Mouse (Mus musculus) cerebral cortex, adult 2 months (tissue): ENCODE data around the gene Spryd4.

Experiments used
- WGBS: fragments of 180-500 bp; shearing (Covaris S2); methylation state at CpG from one replicate; pipeline ENCODE4 v1.1.7; 2018; 5-methylcytosine and 5-hydroxymethylcytosine counted together

Spryd4 gene

GRCm38 (mm10) chr10:128211390-128212108 lies at the start of gene Spryd4:
TSS of gene Spryd4 (minus strand) at chr10:128211807.
- WGBS = under 1% methylated on average over 30 of the region's 30 CpGs

- WGBS = 94% methylated on average over 7 of the region's 7 CpGs
These were observed 48.8 kb upstream of the Spryd4 start for GRCm38 (mm10) chr10:128260376-128260775.

DNA sequence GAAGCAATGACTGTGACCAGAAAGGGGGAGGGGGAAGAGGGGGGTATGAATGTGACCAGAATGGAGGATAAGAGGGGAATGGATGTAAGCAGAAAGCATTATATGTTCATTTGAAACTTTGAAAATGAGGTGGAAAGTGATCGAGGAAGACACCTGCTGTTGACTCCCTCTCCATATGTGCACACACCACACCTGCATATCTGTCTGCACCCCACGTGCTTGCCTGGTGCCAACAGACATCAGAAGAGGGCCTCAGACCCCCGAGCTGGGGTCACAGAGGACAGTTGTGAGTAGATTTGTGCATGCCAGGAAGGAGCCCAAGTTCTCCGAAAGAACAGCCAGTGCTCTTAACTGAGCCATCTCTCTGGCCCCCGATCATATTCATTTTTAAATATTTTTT lies 48.3 kb upstream of the Spryd4 start:
- WGBS = 89% methylated on average over 5 of the region's 5 CpGs

DNA sequence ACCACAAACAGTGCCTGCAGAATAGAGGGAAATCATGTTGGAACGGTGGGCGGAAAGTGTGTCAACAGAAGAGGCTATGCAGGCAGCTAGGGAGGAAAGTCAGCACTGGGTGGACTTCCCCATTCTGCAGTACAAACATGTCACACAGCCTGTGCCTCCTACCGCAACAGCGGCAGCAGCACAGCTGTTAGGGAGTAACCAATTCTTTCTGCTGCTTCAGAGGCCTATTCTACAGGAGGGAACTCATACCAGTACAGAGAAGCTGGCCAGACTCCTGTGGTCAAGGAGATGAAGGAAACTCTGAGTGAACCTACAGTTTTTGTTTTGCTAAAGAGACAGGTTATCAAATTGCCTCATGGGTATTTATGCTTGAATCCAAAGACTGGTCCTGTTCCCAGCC lies 47.3 kb upstream of the Spryd4 start:
- 62% methylated on average over 4 of the region's 4 CpGs for WGBS

- 83% methylated on average over 8 of the region's 8 CpGs for WGBS
These were observed 44.7 kb upstream of the Spryd4 start for GRCm38 (mm10) chr10:128256328-128256727.

- 91% methylated on average over 8 of the region's 8 CpGs for WGBS
These were observed 44.3 kb upstream of the Spryd4 start for GRCm38 (mm10) chr10:128255925-128256324.

GRCm38 (mm10) chr10:128253677-128254255 lies 42.2 kb upstream of the Spryd4 start, which contains the start of gene Apon:
TSS of gene Apon (plus strand) at chr10:128254096.
- 87% methylated on average over 4 of the region's 4 CpGs for WGBS

DNA sequence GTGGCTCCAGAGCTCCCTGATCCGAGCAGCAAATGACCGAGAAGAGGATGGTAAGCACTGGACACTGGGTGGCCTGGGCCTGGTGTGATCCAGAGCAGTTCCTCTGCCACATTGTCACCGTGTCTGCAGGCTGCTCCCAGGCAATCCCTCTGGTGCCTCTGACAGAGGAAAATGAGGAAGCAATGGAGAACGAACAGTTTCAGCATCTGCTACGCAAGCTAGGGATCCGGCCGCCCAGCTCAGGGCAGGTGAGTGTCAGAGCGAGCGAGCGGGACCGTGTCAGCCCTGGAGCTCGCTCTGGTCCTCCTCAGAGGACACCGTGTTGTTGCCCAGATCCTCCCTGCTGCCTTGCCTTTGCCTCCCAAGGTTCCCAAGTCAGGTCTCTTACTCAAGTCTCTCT lies 39.0 kb upstream of the Spryd4 start:
- 94% methylated on average over 13 of the region's 13 CpGs for WGBS

DNA sequence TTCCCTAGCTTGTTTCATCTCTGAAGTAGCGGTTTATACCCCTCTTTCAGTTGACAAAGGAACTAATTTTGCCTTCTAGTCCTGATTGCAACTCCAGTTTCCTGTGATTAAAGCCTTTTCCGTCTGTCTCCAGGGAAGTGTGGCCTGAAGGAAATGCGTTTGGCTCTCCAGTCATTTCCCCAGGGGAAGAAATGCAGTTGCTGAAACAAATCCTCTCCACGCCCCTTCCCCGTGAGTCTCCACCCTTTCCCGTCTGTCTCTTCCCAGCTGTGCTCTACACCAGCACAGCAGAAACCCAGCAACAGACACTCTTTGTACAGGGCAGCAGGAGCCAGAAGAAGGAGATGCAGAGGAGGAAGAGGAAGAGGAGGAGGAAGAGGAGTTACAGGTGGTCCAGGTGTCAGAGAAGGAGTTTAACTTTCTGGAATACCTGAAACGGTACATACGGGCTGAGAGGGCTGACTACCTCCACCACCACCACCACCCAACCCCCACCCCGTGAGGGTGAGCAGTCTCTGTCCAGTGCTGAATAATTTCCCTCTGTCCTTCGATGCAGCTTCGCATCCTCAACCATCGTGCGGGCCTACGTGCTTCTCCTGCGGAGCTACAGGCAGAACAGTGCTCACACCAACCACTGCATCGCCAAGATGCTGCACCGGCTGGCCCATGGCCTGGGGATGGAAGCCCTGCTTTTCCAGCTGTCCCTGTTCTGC lies 35.6 kb upstream of the Spryd4 start:
- WGBS = 72% methylated on average over 17 of the region's 17 CpGs

- whole genome bisulfite sequencing = 96% methylated on average over 15 of the region's 15 CpGs
These were observed 32.5 kb upstream of the Spryd4 start for GRCm38 (mm10) chr10:128244121-128244520.

DNA sequence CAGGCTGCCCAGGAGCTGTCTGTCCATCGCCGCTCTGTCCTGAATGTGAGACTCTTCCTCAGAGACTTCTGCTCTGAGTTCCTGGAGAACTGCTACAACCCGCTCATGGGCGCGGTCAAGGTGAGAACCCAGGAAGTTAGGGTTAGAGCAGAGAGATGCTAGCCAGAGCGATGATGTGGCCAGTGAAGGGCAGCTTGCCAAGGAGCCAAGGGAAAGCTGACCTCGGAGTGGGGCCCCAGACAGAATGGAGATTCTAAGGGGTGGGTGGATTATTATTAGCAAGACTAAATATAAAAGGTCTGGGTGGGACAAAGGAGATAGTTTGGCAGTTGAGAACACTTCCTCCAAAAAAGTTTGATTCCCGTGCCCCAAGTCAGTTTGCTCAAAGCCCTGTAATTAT lies 31.6 kb upstream of the Spryd4 start:
- WGBS = 91% methylated on average over 8 of the region's 8 CpGs

DNA sequence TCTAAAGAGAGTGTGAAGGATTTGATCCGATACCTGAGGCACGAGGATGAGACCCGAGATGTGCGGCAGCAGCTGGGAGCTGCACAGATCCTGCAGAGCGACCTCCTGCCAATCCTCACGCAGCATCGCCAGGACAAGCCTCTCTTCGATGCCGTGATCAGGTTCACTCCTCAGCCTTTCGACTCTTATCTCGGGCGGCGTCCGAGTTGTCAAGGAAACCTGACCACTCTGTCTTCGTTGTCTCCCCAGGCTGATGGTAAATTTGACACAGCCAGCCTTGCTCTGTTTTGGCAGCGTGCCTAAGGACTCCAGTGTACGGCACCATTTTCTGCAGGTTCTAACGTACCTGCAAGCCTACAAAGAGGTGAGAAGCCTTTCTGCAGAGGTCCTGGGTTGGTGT lies 28.5 kb upstream of the Spryd4 start:
- 93% methylated on average over 18 of the region's 18 CpGs for WGBS

DNA sequence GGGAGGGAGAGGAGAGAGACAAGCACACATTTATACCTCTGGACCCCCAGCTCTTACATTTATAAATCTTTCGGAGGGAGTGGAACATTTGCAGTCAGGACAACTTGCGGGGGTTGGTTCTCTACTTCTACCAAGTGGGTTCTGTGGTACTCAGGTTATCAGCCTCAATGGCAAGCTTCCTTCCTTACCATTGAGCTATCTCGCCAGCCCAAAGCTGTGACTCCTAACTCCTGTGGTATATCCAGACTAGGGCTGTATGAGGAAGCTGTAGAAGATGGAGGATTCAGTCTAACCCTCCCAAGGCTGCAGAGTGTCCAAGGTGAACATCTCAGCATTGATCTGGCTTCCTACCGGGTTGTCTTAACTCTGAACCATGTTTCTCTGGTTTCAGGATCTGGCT lies 27.5 kb upstream of the Spryd4 start:
- 98% methylated on average over 4 of the region's 4 CpGs for WGBS

- WGBS = 29% methylated on average over 15 of the region's 15 CpGs
These were observed 26.3 kb upstream of the Spryd4 start for GRCm38 (mm10) chr10:128237807-128238480.

DNA sequence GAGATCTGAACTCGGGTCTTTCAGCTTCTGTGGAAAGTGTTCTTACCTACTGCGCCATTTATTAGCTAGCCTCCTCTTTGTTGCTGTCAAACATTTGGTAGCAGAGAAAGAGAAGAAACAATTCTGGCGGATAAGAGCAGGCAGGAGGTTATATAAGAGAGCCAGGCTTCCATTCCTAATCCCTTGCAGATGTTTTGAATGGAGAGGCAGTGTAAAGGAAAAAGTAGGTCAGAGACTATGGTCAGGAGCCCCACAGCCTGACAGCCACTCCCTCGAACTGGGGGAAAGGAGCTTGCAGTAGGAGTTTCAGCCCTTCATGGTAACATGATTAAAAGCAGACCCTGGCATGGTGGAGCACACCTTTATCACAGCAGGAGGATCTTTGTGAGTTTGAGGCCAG lies 24.7 kb upstream of the Spryd4 start:
- WGBS = 61% methylated on average over 4 of the region's 4 CpGs

GRCm38 (mm10) chr10:128232420-128232985 lies 20.9 kb upstream of the Spryd4 start:
- WGBS = under 1% methylated on average over 14 of the region's 14 CpGs

GRCm38 (mm10) chr10:128231697-128232419 lies 20.3 kb upstream of the Spryd4 start, which contains the start of gene Timeless:
TSS of gene Timeless (plus strand) at chr10:128232065.
- under 1% methylated on average over 58 of the region's 58 CpGs for WGBS

- WGBS = 4% methylated on average over 5 of the region's 5 CpGs
These were observed 19.5 kb upstream of the Spryd4 start for GRCm38 (mm10) chr10:128231146-128231545.

DNA sequence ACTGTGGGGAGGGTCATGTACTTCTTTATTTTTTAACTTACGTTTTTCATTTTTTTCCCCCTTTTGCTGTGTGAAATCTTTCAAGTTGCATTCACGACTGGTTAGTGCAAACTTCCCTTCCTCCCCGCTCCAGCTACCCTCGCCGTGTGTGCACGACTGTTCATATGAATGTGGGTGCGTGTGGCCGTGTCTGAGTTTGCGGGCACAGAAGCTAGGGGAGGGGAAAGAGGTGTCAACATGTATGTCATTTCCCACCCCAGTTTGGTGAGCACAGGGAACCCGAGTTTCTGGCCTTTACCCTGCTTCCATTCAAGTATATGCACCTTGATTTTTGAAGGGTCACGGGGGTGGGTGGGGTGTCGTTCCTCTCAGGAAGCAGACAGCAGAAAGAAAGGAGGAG lies 19.0 kb upstream of the Spryd4 start:
- WGBS = 82% methylated on average over 12 of the region's 12 CpGs

GRCm38 (mm10) chr10:128228009-128228408 lies 16.4 kb upstream of the Spryd4 start:
- 93% methylated on average over 8 of the region's 8 CpGs for WGBS

GRCm38 (mm10) chr10:128227592-128227991 lies 16.0 kb upstream of the Spryd4 start:
- 79% methylated on average over 9 of the region's 9 CpGs for WGBS
